Mouse (Mus musculus) urinary bladder, adult 2 months (tissue): ENCODE measurements around the gene Ovch2. TPM values are rescaled to one million over a fixed set of nuclear protein-coding genes. Genes with fewer than 3 reads are reported as not detected.
"Not testable (repeated sequence)": the region's sequence is repeated elsewhere in the genome, so short reads cannot be mapped to it uniquely, and the experiment has no call there.

ENCODE experiments used
- DNase-seq: peaks from one replicate; pipeline ENCODE4 v3.0.0; 2022; ENCODE audit warnings: low spot score
- polyA plus RNA-seq: library from polyadenylated mRNA; depleted of rRNA; stranded (reverse); fragments of >200 nt; gene quantifications from 2 replicates; pipeline ENCODE4 v1.2.3, GENCODE M21; 2012; rRNA removed

Gene Ovch2
- polyA plus RNA-seq, result not detected in 2 replicates

DNA sequence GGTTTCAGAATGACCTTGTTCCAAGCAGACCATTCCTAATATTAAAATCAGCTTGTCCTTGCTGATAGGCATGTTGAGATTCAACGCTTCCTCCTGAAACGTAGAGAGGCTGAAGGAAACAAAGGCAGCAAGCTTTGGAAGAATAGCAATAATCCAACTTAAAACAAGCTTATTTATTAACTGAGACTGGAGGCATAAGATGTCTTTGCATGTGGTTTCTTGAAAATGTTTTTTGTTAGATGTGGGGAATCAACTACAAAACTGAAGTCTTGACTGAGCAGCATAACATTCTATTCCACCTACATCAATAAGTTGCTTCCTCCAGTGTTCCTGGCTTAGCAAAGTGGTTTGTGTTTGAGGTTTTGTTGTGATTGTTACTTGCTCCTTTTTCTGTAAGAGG is at the start of gene Ovch2:
Ovch2 (minus strand) TSS at position 101 of the 400 bp plus-strand sequence.
- no peak for DNase-seq

DNA sequence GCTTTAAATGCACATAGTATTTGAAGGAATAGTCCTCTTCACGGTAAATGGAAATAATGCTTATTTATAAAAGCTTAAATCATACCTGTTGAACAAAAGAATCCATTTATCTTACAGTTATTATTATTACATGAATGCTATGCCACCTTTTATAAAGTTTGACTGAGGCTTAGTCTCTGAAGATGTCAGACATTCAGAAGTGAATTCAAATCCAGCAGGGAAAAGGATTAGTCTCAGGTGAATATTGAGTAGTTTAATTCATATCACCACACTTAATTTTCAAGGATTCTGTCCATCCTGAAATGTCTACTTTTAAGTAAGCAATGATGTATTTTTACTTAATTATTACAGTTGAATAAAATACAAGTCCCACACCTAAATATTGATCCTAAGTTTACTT is 46.4 kb upstream of the Ovch2 start, which contains the start of gene Olfr470:
Olfr470 (minus strand) TSS at position 101 of the 400 bp plus-strand sequence.
- not testable (repeated sequence) for DNase-seq

DNA sequence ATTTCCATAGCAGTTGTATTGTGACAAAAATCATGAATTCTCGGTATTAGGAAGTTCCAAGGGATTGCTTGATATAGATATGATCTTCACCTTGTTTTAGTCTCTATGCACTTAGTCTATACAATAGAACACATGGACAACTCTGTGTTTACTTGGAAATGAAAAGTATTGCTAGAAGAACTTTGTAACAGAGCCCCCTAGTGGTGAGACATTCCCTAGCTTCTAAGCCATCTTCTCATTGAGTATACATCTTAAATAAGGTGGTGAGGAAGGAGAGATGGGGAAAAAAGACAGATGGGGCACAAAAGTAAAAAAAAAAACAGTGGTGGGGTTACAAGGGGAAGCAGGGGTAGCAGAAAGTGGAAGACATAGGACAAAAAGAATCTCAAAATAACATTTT is 40.7 kb upstream of the Ovch2 start:
- no peak for DNase-seq

GRCm38 (mm10) chr7:107825441-107825840 is 24.4 kb upstream of the Ovch2 start, which contains the start of gene Olfr469:
Gene Olfr469, minus strand, starts transcription at chr7:107825541.
- not testable (repeated sequence) for DNase-seq

- DNase-seq, result not testable (repeated sequence)
These were observed 22.9 kb upstream of the Ovch2 start for GRCm38 (mm10) chr7:107823867-107824266.

- DNase-seq, result no peak
These were observed 18.4 kb upstream of the Ovch2 start for GRCm38 (mm10) chr7:107819442-107819841.

GRCm38 (mm10) chr7:107811963-107812362 is 11.0 kb upstream of the Ovch2 start, which contains the start of gene Olfr467:
Gene Olfr467, plus strand, starts transcription at chr7:107812263.
- DNase-seq, result no peak

DNA sequence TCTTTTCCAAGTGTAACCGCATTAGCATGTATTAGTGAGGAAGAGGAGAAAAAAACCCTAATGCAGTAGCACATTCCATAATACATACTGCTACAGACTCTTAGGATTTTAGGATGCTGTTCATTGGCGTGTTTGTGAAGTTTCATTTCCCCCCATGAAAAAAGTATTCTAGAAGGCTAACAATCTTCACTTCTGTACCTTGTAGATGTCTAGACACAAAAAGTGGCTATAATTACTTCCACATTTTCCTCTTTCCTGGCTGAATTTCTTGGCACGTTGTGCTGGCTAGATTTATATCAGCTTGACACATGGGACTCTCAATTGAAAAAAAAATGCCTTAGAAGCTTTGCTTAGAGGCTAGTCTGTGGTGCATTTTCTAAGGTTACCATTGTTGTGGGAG is 1.1 kb upstream of the Ovch2 start:
- DNase-seq, result no peak

GRCm38 (mm10) chr7:107796500-107796899 is 4.5 kb downstream of the Ovch2 start:
- no peak for DNase-seq

DNA sequence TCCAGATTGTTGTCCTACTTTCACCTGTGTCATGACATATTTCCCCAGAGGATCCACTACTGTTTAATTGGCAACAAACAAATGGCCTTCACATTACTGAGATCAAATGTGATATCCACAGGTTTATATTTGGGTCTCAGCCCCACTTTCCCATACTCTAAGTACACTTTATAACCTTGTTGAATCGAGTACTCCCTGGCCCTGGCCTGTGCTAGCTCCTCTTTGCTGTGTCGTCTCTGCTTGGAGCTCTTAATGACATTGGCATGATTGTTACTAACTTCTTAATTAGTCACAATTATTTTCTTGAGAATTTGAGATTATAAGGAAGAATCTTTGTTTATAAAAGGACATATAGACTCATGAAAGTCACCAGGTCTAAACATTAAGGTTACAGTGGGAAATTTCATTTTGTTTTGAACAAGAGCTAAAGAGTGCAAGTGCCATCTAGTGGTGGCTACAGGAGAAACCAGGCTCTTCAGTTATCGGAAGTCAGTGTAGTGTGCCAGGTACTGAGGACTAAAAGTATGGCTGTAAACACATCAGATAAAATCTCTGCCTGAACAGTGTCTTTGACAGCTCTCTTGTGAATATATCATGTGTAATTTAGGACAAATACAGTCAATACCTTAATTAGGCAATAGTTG is 12.9 kb downstream of the Ovch2 start:
- no peak for DNase-seq

GRCm38 (mm10) chr7:107779611-107780010 is 21.4 kb downstream of the Ovch2 start:
- DNase-seq, result no peak

- no peak for DNase-seq
These were observed 22.8 kb downstream of the Ovch2 start for GRCm38 (mm10) chr7:107778216-107778615.

- no peak for DNase-seq
These were observed 30.2 kb downstream of the Ovch2 start for GRCm38 (mm10) chr7:107770812-107771211.

DNA sequence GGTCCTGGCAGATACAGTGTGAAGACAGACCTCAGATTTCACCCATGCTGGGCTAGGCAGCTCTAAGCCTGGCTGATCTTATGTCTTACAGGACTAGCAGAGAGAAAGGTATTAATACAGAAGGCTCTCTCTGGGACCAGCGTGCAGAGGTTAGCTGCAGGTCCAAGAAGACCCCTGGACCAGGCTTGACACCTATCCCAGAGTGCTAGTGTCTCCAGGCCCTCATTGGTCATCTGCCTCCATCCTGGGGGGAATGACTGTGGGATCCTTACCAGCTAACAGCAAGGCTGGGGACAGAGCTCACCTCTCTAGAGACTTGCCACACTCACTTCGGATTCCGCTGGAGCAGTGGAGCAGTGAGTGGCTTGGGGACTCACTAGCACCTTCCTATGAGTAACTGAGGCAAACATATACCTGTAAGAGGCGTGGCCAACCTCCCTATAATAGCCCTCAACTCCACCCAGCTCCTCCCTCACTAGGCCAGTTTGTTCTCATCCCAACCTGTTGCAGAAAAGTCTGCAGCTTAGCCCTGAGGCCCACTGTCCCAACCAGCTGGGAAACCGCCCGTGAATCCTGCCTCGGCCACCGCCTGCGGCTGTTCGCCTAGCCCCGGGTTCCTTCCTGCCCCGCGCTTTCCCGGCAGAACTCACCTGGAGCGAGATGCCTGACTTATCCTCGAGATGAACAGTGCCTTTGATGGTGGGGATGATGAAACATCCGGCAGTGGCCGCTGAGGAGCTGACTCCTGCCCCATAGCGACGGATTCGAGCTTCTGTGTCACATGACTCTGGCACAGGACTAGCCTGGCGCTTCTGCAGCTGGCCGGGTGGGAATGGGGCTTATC is 43.5 kb downstream of the Ovch2 start, which contains the start of gene Cyb5r2:
Cyb5r2 (minus strand) TSS at position 725 of the 844 bp plus-strand sequence.
- no peak for DNase-seq

DNA sequence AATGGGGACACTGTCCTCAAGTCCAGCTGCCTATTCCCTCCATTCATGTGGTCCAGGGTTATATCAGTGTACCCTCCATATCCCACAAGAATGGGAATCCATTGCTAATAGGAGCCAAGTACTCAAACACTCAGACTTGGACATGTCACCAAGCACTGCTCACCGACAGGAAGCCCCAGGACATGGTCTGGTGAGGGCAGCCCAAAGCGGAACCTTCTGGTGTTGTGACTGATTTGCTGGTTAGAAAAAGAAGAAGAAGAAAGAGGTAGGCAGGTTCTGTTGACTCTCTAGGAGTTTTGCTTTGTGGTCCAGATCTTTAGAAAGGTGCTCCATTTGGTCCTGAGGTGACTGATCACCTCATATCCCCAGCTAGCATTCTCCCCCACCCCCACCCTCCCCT is 44.3 kb downstream of the Ovch2 start:
- DNase-seq, result no peak

DNA sequence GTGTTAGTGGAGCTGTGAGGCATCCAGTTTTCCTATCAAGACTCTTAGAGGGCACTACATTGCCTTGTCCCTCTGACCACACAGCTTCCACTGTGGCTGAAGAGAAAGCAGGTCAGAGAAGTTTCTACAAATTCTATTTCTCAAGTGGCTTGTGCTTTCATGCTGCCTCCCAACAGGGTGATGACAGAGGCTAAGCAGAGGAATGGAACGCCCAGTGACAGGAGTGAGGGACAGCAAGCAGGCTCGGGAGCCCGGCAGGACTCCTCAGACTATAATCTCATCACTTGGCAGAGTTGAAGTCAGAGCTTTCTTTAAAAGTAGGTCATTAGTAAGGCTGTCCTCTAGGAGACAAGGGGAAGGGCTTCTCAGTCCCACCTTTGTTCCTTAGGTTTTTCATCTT is 45.1 kb downstream of the Ovch2 start:
- DNase-seq, result no peak

- DNase-seq, result no peak
These were observed 48.9 kb downstream of the Ovch2 start for GRCm38 (mm10) chr7:107752031-107752520.

DNA sequence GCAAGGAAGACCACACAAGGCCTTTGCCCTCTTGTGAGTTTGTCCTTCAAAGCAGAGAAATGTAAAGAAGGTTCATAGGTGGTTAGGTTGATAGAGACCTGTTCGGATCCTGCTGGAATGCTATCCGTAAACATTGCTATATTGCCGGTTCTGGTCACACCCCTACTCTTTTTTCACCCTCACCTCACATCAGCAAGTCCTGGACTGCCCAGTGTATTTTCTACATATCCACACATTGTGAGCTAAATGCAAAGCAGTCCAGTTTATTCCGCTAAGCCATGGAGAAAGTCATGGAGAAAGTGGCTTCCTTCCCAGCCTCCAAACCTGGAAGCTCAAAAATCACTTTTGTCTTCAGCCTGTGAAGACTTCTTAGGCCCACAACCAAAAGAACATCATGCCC is 51.3 kb downstream of the Ovch2 start:
- no peak for DNase-seq

DNA sequence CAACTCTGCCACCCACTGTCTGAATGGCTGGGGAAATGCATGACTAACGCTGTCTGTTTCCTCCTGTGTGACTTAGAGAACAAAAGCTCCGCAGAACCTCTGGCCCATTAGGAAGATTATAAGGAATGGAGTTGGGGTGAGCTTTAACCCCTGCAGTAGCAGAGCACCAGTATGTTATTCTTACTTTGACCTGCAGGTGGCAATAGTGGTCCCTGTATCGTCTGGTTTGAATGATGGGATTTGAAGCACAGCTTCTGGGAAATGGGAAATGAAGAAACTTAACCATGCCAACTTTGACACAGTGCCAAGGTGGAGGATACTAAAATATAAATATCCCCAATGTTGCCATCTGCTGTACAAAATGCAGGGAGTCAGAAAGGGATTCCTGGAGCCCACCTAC is 51.7 kb downstream of the Ovch2 start:
- DNase-seq, result no peak

- no peak for DNase-seq
These were observed 53.1 kb downstream of the Ovch2 start for GRCm38 (mm10) chr7:107747954-107748353.

DNA sequence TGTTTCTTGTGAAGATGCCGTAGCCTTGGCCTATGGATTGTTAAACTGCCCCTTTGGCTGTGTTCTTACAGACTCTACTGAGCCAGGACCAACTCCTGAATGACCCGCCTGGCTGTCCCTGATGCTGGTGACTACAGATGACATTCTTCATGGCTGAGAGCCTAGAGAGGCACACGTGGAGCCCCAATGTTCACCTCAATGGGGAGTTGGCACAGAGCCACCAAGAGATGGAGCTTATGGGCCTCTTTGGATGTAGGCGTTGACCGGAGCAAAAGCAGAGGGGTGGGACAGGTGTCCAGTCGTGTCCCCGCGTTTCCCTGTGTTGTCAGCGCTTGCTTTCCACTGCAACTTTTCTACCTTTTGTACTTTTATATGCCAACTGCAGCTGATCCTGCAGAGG is 53.5 kb downstream of the Ovch2 start:
- no peak for DNase-seq

DNA sequence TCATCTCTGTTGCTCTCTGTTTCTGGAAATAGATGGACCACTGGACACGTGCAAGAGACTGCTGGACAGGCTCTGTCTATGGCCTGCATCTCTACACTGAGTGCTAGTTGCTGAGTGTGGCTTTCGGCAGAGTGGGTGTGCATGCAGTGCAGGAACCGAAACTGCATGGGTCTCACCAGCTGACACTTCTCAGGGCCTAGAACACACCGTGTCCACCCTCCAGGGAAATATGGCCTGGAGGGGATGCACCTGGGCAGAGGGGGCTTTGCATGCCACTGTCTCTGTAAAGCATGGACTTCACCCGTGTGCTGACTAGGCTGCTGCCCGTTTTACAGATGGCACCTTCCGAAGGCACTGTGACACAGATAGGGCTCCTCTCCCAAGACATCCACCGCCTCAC is 55.0 kb downstream of the Ovch2 start:
- DNase-seq, result no peak

GRCm38 (mm10) chr7:107745111-107745510 is 55.9 kb downstream of the Ovch2 start:
- no peak for DNase-seq
